Mouse (Mus musculus) embryonic facial prominence, embryonic 15.5 days (tissue): ENCODE results near the gene Adcy5. TPM values are rescaled to one million over a fixed set of nuclear protein-coding genes. Genes with fewer than 3 reads are reported as not detected.

ENCODE experiments used
- ATAC-seq: fragments of 200-750 bp; cut with Nextera tagmentation; 2 replicates; pipeline ENCODE4 v1.8.0; 2017; ENCODE audit warnings: low read depth, moderate TSS enrichment; ENCODE audit not compliant: insufficient number of reproducible peaks, low FRiP score, low TSS enrichment
- H3K27ac ChIP-seq: fragments of 300-500 bp; sonication (generic); replicated peaks from 2 replicates; pipeline ENCODE4 v1.5.1; 2015; ENCODE audit warnings: mild to moderate bottlenecking, inconsistent platforms
- H3K27me3 ChIP-seq: fragments of 300-500 bp; sonication (generic); 2 replicates; pipeline ENCODE4 v1.6.1; 2015; ENCODE audit warnings: inconsistent platforms
- H3K36me3 ChIP-seq: fragments of 300-500 bp; sonication (generic); 2 replicates; pipeline ENCODE4 v1.6.1; 2015; ENCODE audit warnings: mild to moderate bottlenecking, inconsistent platforms
- H3K4me1 ChIP-seq: fragments of 300-500 bp; sonication (generic); 2 replicates; pipeline ENCODE4 v1.6.1; 2015; ENCODE audit warnings: inconsistent platforms
- H3K4me2 ChIP-seq: fragments of 300-500 bp; sonication (generic); replicated peaks from 2 replicates; pipeline ENCODE4 v1.6.1; 2015; ENCODE audit warnings: mild to moderate bottlenecking, inconsistent platforms
- H3K4me3 ChIP-seq: fragments of 300-500 bp; sonication (generic); replicated peaks from 2 replicates; pipeline ENCODE4 v1.5.1; 2015; ENCODE audit warnings: mild to moderate bottlenecking, inconsistent platforms
- H3K9ac ChIP-seq: fragments of 300-500 bp; sonication (generic); 2 replicates; pipeline ENCODE4 v1.6.1; 2015; ENCODE audit warnings: inconsistent platforms
- H3K9me3 ChIP-seq: fragments of 300-500 bp; sonication (generic); replicated peaks from 2 replicates; pipeline ENCODE4 v1.6.1; 2016; ENCODE audit warnings: inconsistent platforms
- WGBS: fragments of 180-500 bp; shearing (Covaris S2); methylation state at CpG from one replicate; pipeline ENCODE4 v1.1.7; 2015; 5-methylcytosine and 5-hydroxymethylcytosine counted together
- polyA plus RNA-seq: library from polyadenylated mRNA; unstranded; fragments of >200 nt; fragmentation: Nextera tagmentation; extraction: Ambion mirVana; gene quantifications from 2 replicates; pipeline ENCODE4 v1.2.1, GENCODE M21; 2015

Adcy5 gene
- polyA plus RNA-seq, 1 experiment from 2014 or later, result 3.3 TPM

DNA sequence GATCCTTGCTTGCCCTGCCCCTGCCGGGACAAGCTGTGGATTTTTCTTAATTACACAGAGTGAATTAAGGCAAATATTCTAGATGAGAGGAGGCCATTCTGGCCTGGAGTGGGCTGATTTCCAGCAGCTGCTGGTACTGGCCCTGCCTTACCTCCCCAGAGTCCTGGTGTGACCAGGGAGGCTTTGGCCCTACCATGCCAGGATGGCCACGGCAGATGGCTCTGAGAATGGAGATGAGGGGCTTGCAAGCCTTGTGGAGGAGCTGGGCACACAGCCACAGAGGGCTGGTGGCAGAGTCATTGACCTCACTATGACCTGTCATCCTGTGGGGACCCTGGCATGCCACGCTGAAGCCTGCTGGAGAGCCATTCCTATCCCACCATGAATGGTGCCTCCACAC is 54.1 kb downstream of the Adcy5 start:
- H3K27me3 ChIP-seq, result no peaks in the 10 kb centered on the region
- no peak overlapping the region for H3K4me3 ChIP-seq
- H3K9ac ChIP-seq, result no peak overlapping the region
- peaks cover 41% of the 10 kb centered on the region for H3K4me1 ChIP-seq
- no peaks in the 10 kb centered on the region for H3K36me3 ChIP-seq
- no peak overlapping the region; the same call in 1 of the 2 replicates for H3K27ac ChIP-seq
- no peak overlapping the region for H3K4me2 ChIP-seq
- H3K9me3 ChIP-seq, result no peaks in the 10 kb centered on the region
- 58% methylated on average over 3 of the region's 3 CpGs for WGBS
- no peak; the same call in 1 of the 2 replicates for ATAC-seq

DNA sequence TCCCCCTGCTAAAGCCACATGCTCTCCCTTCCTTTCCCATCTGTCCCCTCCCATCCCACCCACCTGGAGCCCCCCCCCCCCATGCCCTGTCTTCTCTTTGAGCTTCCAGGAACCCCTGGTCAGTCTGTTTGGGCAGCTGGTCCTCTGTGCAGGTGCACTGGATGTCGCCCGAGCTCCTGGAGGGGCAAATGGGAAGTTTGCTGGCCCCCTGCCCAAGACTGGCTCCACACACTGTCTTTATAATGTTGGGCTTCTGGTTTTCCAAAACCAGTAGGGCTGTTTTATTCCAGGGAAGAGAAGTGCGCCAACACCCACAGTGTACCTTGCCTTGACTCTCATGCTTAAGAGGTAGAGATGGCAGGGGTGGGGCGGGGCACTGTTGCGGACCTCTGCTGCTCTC is 55.1 kb downstream of the Adcy5 start:
- no peaks in the 10 kb centered on the region for H3K27me3 ChIP-seq
- H3K36me3 ChIP-seq, result no peaks in the 10 kb centered on the region
- no peak for ATAC-seq
- no peak overlapping the region for H3K27ac ChIP-seq
- no peak overlapping the region for H3K9ac ChIP-seq
- no peak overlapping the region for H3K4me3 ChIP-seq
- 76% methylated on average over 5 of the region's 5 CpGs for WGBS
- H3K4me2 ChIP-seq, result no peak overlapping the region
- no peaks in the 10 kb centered on the region for H3K9me3 ChIP-seq
- H3K4me1 ChIP-seq, result peaks cover 41% of the 10 kb centered on the region

DNA sequence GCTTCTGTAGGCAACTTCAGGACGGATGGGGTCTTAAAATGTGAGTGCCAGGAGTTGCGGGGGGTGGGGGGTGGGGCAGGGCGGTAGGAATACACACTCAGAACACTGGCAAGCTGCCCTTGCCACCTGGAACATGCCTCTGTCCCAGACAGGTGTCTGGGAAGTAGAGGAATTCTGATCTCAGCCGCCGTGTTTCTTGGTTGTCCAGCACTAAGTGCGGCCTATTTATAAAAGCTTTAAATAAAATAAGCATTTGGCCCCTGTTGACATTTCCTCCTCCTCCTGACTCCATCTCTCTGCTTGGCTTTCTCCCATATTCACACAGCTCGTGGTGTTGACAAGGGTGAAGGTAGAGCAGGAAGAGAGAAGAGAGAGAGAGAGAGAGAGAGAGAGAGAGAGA is 60.4 kb downstream of the Adcy5 start:
- Histone ChIP-seq H3K4me2 (no peak overlapping the region), H3K4me3 (no peak overlapping the region), H3K36me3 (no peaks in the 10 kb centered on the region), H3K9ac (no peak overlapping the region), H3K27ac (peak overlapping the region; percentile 34; the same call in 1 of the 2 replicates), H3K9me3 (no peaks in the 10 kb centered on the region), H3K27me3 (no peaks in the 10 kb centered on the region), H3K4me1 (peaks cover 31% of the 10 kb centered on the region)
- no peak for ATAC-seq
- 52% methylated on average over 7 of the region's 7 CpGs for WGBS

DNA sequence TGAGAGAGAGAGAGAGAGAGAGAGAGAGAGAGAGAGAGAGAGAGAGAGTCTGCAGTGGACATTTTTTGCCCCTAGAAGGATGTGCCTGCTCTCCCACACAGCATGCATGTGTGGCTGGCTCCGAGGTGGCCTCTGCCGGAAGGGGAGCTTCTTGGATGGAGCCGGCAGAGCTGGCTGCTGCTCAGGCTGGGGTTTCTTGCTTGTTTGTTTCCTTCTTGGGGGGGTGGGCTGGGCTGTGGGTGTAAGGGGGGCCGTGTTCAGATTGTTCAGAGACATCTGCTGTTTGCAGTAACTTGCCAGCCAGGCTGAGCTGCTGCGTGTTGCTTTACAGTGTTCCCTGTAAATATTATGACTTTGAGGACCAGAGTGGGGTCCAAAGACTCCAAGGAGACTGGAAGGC is 60.8 kb downstream of the Adcy5 start:
- no peaks in the 10 kb centered on the region for H3K27me3 ChIP-seq
- H3K4me2 ChIP-seq, result no peak overlapping the region
- 13% methylated on average over 5 of the region's 5 CpGs for WGBS
- H3K9me3 ChIP-seq, result no peaks in the 10 kb centered on the region
- no peak overlapping the region for H3K9ac ChIP-seq
- peaks cover 27% of the 10 kb centered on the region for H3K4me1 ChIP-seq
- H3K27ac ChIP-seq, result peak overlapping the region; percentile 34; the same call in 1 of the 2 replicates
- H3K36me3 ChIP-seq, result no peaks in the 10 kb centered on the region
- H3K4me3 ChIP-seq, result no peak overlapping the region
- peak; percentile 68 for ATAC-seq

DNA sequence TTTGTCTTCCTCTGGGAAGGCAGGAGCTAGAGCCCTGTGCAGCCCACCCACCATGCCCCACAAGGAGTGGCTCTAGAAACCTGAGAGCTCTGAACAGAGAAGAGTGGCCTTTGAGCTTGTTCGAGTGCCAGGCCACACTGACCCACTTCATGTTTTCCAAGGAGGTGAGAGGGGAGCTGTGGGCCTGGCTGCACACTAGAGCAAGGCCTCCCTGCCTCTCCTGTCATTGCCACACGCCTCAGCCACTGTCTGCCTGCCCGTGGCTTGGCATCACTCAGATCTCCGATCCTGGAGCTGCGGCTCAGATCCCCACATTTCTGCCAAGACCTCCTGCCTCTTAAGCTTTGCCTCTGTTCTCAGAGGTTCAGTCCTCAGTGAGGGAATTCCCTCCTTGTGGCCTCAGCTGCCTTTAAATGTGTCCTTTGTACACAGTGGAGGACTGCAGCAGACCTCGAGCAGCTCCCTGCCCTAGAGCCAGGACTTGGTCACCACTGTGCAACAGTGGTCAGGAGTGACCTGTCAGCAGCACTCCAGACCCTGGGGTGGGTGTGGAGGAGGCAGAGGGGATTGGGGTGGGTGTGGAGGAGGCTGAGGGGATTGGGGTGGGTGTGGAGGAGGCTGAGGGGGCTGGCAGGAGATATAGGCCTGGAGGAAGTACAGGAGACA is 62.3 kb downstream of the Adcy5 start:
- no peaks in the 10 kb centered on the region for H3K9me3 ChIP-seq
- no peaks in the 10 kb centered on the region for H3K36me3 ChIP-seq
- H3K27ac ChIP-seq, result no peak overlapping the region
- peaks cover 27% of the 10 kb centered on the region for H3K4me1 ChIP-seq
- WGBS, result 44% methylated on average over 6 of the region's 6 CpGs
- no peak overlapping the region for H3K9ac ChIP-seq
- no peaks in the 10 kb centered on the region for H3K27me3 ChIP-seq
- no peak overlapping the region for H3K4me2 ChIP-seq
- no peak for ATAC-seq
- H3K4me3 ChIP-seq, result no peak overlapping the region

DNA sequence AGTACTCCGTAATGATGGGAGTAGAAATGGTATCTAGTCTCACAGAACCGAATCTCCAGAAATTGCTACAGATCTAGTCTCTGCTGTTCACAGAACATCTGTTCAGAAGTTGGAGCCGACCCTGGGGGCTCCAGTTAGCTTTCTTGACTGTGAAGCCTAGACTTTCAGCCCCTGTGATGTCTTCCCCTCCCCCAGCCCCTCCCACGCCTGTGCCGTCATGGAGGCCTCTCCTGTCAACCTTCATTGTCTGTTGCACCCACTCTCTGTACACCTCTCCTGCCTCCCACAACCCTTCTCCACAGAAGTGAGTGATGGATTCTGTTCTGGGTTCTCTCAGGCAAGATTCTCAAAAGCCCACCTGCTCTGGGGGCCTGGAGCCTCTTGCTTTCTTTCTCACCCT is 65.7 kb downstream of the Adcy5 start:
- ATAC-seq, result no peak
- peaks cover 18% of the 10 kb centered on the region for H3K4me1 ChIP-seq
- no peaks in the 10 kb centered on the region for H3K27me3 ChIP-seq
- WGBS, result 57% methylated on average over 5 of the region's 5 CpGs
- H3K4me3 ChIP-seq, result no peak overlapping the region
- no peak overlapping the region for H3K4me2 ChIP-seq
- no peaks in the 10 kb centered on the region for H3K9me3 ChIP-seq
- no peak overlapping the region for H3K27ac ChIP-seq
- H3K36me3 ChIP-seq, result no peaks in the 10 kb centered on the region
- H3K9ac ChIP-seq, result no peak overlapping the region

DNA sequence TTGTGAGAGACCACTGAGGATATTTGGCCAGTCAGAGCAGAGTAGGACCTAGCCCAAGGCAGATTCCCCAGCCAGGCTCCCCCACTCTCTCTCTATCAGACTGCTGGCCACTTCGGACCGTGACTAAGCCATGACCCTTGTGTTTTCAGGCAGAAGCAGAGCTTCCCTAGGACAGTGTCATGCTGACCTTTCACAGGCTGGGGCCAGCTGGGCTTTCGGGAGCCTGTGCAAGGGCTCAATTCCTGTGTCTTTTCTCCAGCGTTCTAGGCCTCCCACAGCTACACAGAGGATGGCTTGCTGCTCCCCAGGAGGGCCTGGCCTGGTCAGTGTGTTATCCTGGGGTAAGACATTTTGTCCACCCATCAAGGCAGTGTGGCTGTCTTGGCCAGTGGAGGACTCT is 66.9 kb downstream of the Adcy5 start:
- WGBS, result 50% methylated on average over 4 of the region's 4 CpGs
- H3K4me3 ChIP-seq, result no peak overlapping the region
- no peaks in the 10 kb centered on the region for H3K36me3 ChIP-seq
- no peak for ATAC-seq
- H3K27ac ChIP-seq, result no peak overlapping the region
- H3K4me2 ChIP-seq, result no peak overlapping the region
- peaks cover 6% of the 10 kb centered on the region; the same call in 1 of the 2 replicates for H3K4me1 ChIP-seq
- H3K9me3 ChIP-seq, result no peaks in the 10 kb centered on the region
- H3K27me3 ChIP-seq, result no peaks in the 10 kb centered on the region
- no peak overlapping the region for H3K9ac ChIP-seq

DNA sequence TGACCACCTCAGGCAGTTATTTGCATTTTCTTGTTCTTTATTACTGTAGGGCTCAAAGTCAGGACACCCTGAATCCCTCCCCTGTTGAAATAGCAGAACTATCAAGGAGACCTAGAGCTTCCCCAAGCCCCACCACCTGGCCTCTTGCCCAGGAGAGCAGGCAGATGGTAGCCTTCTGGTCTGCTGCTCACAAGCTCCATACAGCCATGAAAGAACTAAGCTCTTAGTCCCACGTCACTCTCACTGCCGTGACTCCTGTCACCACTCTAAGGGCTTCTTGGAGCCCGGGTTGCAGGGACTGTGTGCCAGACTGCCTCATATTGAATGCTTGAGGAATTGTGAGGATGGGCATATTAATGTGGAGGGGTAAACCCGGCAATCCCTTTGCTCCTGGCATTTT is 69.3 kb downstream of the Adcy5 start:
- no peak for ATAC-seq

DNA sequence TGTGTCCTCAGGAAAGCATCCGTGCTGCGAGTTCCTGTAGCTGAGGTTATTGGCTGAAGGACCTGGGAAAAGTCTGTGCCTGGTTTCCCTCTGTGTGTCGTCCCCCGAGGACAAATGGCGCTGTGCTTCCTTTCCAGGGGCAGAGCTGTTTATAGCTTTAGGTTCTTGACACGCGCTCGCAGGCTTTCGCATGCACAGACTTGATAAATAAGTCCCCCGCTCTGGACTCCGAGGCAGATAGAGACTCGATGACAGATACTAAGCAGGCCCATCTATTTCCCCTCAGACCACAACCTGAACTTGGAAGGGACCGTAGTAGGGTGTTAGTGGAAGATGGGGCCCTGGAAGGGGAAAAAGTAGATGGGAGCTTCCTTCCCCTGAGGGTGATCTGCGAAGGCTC is 70.0 kb downstream of the Adcy5 start:
- no peak overlapping the region for H3K4me3 ChIP-seq
- no peaks in the 10 kb centered on the region for H3K36me3 ChIP-seq
- no peaks in the 10 kb centered on the region; the same call in 1 of the 2 replicates for H3K4me1 ChIP-seq
- no peak for ATAC-seq
- no peaks in the 10 kb centered on the region for H3K9me3 ChIP-seq
- 56% methylated on average over 14 of the region's 14 CpGs for WGBS
- H3K27me3 ChIP-seq, result no peaks in the 10 kb centered on the region
- H3K27ac ChIP-seq, result no peak overlapping the region
- no peak overlapping the region for H3K9ac ChIP-seq
- no peak overlapping the region for H3K4me2 ChIP-seq

More for the DNA sequence above, 69.3 kb downstream of the Adcy5 start:
- no peaks in the 10 kb centered on the region for H3K27me3 ChIP-seq
- no peaks in the 10 kb centered on the region for H3K9me3 ChIP-seq
- H3K4me2 ChIP-seq, result no peak overlapping the region
- H3K36me3 ChIP-seq, result no peaks in the 10 kb centered on the region
- no peaks in the 10 kb centered on the region for H3K4me1 ChIP-seq
- no peak overlapping the region for H3K27ac ChIP-seq
- no peak overlapping the region for H3K4me3 ChIP-seq
- no peak overlapping the region for H3K9ac ChIP-seq
- 72% methylated on average over 4 of the region's 4 CpGs for WGBS

DNA sequence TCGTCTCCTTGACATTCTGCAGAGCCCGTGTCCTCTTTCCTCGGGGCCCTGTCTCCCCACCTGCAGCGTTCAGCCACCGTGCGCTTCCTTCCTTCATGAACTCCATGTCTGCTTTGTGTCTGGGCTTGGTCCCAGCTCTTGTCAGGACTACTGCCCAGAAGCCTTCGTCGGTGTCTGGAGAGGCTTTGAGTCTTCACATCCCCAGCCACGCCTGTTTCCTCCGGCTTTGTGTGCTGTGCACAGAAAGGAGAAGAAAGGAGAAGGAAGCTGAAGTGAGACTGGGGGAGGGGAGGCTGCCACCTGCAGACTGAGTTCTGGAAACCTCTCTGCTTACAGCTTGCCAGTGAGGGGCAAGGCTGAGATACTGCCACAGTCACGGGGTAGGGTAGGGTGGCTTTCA is 74.9 kb downstream of the Adcy5 start:
- Histone ChIP-seq H3K9me3 (no peaks in the 10 kb centered on the region), H3K9ac (no peak overlapping the region), H3K36me3 (no peaks in the 10 kb centered on the region), H3K4me2 (no peak overlapping the region), H3K27me3 (no peaks in the 10 kb centered on the region), H3K4me3 (no peak overlapping the region), H3K4me1 (peaks cover 15% of the 10 kb centered on the region), H3K27ac (no peak overlapping the region)
- 0 out of 2 replicates have a peak, but pooled peaks have one; percentile 12 for ATAC-seq
- WGBS, result 61% methylated on average over 11 of the region's 11 CpGs

DNA sequence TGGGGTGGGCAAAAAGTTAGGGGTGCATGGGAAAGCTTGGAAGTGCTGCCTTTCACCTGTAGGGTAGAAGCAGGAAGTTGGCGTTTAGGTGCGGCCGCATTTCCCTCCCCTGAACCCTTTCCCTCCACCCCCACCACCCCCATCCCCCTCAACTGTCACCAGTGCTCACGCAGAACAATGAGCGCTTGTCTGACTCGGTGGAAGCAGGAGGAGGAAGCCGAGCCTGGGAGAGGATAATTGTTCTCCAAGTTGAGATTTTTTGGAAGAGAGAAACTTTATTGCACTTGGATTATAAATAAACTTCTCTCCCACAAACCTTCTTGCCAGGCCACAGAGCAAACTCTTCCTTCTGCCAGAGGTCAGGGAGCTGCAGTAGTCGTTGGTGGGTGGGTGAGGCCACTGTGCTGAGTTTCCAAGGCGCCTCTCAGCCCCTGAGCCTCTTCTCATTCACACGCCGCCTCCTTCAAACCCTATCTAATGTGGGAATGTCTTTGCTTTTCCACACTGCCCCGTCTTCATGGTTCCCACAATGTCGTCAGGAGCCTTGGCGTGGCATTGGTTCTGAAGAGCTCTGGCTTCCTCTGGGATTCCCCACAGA is 77.6 kb downstream of the Adcy5 start:
- no peak overlapping the region for H3K9ac ChIP-seq
- H3K27ac ChIP-seq, result 0 out of 2 replicates have a peak overlapping the region, but pooled peaks have one; percentile 17
- no peak for ATAC-seq

DNA sequence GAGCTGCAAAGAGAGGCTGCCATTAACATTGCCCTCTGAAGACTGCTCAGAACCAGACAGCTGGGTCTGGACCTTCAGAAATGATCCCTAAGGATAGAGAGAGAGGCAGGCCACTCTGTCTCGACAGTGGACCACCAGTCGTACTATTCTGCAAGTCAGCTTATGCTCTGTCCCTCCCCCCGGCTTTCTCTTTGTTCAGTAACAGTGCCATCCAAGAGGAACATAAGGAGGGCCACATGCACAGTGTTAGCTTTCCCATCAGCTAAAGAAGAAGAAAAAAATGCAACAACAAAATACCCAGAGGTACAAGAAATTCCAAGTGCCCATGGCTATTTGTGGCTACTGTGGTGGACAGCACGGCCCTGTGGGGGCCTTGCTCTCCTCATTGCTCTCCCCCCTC is 78.7 kb downstream of the Adcy5 start:
- 79% methylated on average over 4 of the region's 4 CpGs for WGBS
- H3K27me3 ChIP-seq, result no peaks in the 10 kb centered on the region
- H3K4me2 ChIP-seq, result no peak overlapping the region
- no peak for ATAC-seq
- peaks cover 15% of the 10 kb centered on the region for H3K4me1 ChIP-seq
- no peaks in the 10 kb centered on the region for H3K9me3 ChIP-seq
- H3K9ac ChIP-seq, result no peak overlapping the region
- H3K27ac ChIP-seq, result no peak overlapping the region
- H3K36me3 ChIP-seq, result no peaks in the 10 kb centered on the region
- no peak overlapping the region for H3K4me3 ChIP-seq

More for the DNA sequence above, 77.6 kb downstream of the Adcy5 start:
- WGBS, result 28% methylated on average over 14 of the region's 14 CpGs
- Histone ChIP-seq H3K27me3 (no peaks in the 10 kb centered on the region), H3K4me1 (peaks cover 15% of the 10 kb centered on the region), H3K4me2 (no peak overlapping the region), H3K4me3 (no peak overlapping the region), H3K9me3 (no peaks in the 10 kb centered on the region), H3K36me3 (no peaks in the 10 kb centered on the region)
